Mouse (Mus musculus) left cerebral cortex, adult 2 months (tissue): ENCODE measurements around the gene Kcnn1. TPM values are rescaled to one million over a fixed set of nuclear protein-coding genes. Genes with fewer than 3 reads are reported as not detected.

Experiments used
- DNase-seq, 2 experiments: peaks; one replicate each; pipeline ENCODE4 v3.0.0; 2021 to 2022; ENCODE audit warnings: low spot score in 2 of 2, mixed read lengths in 1 of 2; ENCODE audit errors: extremely low spot score in 1 of 2
- H3K27ac ChIP-seq: fragments of 200-600 bp; 2 replicates; pipeline ENCODE4 v1.8.1; 2022
- H3K4me3 ChIP-seq: fragments of 200-600 bp; 2 replicates; pipeline ENCODE4 v1.8.1; 2022
- CTCF ChIP-seq: fragments of 200-600 bp; IDR thresholded peaks from 2 replicates; pipeline ENCODE4 v1.8.1; 2022; ENCODE audit warnings: antibody characterized with exemption, mild to moderate bottlenecking, moderate library complexity
- intact Hi-C: fragments of 180-260 bp; cut with DNase I; formaldehyde crosslinking; loops from one replicate; pipeline ENCODE4 v1.15.1; 2025
- total RNA-seq, 2 experiments: library from RNA; stranded (reverse); gene quantifications; 2 replicates each; pipeline ENCODE4 v1.2.3; 2021

Kcnn1 gene
- total RNA-seq, 2 experiments from 2014 or later = 20.0 to 20.4 TPM

DNA sequence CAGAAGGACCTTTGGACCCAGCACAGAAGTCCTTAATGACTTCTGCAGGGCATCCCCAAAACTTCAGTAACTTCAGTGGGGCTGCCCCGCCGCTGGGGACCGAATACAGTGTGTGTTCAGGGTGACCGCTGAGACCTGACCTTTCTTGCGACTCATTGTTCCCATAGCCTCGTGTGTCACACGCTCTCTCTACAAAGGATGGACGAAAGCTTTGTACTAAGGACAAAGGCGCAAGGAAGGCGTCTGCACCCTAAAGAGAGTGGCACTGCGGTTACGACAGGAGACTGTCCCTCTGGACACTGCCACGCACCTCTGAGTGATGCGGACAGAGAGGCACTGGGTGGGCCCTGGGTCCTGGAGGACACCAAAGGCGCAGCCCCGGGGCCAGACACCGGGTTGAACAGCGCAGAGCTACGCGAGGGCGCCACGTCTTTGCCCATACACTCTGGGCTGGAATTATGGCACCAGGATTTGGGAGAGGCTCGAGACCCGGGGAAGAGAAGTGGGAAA lies 1.7 kb upstream of the Kcnn1 start:
- no peak for TF ChIP-seq CTCF
- intact Hi-C loops = no loop called here
- Histone ChIP-seq H3K4me3 (peak overlapping the region; percentile 62), H3K27ac (peak overlapping the region; percentile 93)
- no peak for DNase-seq

GRCm38 (mm10) chr8:70863956-70864711 lies 1.1 kb upstream of the Kcnn1 start:
- DNase-seq = peak in 1 of 2 experiments; percentile 47
- Histone ChIP-seq H3K27ac (no peak overlapping the region; the same call in 1 of the 2 replicates), H3K4me3 (peak overlapping the region; percentile 34)
- no peak for TF ChIP-seq CTCF
- intact Hi-C loops = no loop called here

DNA sequence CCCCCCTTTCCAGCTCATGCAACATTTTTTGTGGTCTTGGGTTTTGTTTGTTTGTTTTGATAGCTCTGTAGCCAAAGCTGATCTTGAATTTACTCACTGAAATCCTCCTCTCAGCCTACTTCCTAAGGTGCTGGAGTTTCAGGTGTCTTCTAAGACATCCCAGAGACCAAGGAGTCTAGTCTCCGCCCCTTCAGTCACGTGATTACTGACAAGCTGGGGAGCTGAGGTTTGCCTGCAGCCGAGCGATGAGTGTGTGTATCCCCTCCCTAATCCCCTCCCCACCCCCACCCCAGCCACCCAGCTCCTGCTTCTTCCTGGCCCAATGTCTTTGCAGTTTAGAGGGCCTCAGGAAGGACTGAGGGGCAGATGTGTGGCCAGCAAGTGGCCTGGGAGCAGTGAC lies 5.5 kb downstream of the Kcnn1 start:
- no peak for DNase-seq
- Histone ChIP-seq H3K4me3 (no peak overlapping the region), H3K27ac (no peak overlapping the region)
- no peak for TF ChIP-seq CTCF
- intact Hi-C loops = no loop called here

GRCm38 (mm10) chr8:70856541-70857197 lies 6.4 kb downstream of the Kcnn1 start:
- TF ChIP-seq CTCF = no peak
- intact Hi-C loops = no loop called here
- Histone ChIP-seq H3K27ac (peak overlapping the region; percentile 65), H3K4me3 (peak overlapping the region; percentile 59)
- DNase-seq = peak; percentile 80 to 81

- peak overlapping the region; percentile 59 for H3K4me3 ChIP-seq
- no peak for DNase-seq
Measured at GRCm38 (mm10) chr8:70856028-70856427, 7.0 kb downstream of the Kcnn1 start.

GRCm38 (mm10) chr8:70853863-70854262 lies 9.2 kb downstream of the Kcnn1 start:
- no peak overlapping the region for H3K4me3 ChIP-seq
- DNase-seq = no peak
- H3K27ac ChIP-seq = no peak overlapping the region
- intact Hi-C loops = no loop called here
- TF ChIP-seq CTCF = no peak

More at GRCm38 (mm10) chr8:70856028-70856427, 7.0 kb downstream of the Kcnn1 start:
- intact Hi-C loops = no loop called here
- H3K27ac ChIP-seq = no peak overlapping the region
- TF ChIP-seq CTCF = no peak

GRCm38 (mm10) chr8:70852595-70853231 lies 10.3 kb downstream of the Kcnn1 start:
- DNase-seq = no peak
- Histone ChIP-seq H3K27ac (no peak overlapping the region), H3K4me3 (no peak overlapping the region)
- intact Hi-C loops = no loop called here
- TF ChIP-seq CTCF = no peak

- no peak overlapping the region for H3K27ac ChIP-seq
- H3K4me3 ChIP-seq = no peak overlapping the region
- DNase-seq = no peak
- no peak for TF ChIP-seq CTCF
- intact Hi-C loops = no loop called here
Measured at GRCm38 (mm10) chr8:70851837-70852236, 11.2 kb downstream of the Kcnn1 start.

- intact Hi-C loops = no loop called here
- no peak for DNase-seq
Measured at GRCm38 (mm10) chr8:70850947-70851346, 12.1 kb downstream of the Kcnn1 start.

GRCm38 (mm10) chr8:70850132-70850845 lies 12.8 kb downstream of the Kcnn1 start:
- no peak for TF ChIP-seq CTCF
- no peak overlapping the region for H3K4me3 ChIP-seq
- DNase-seq = no peak
- H3K27ac ChIP-seq = no peak overlapping the region
- intact Hi-C loops = no loop called here

More at GRCm38 (mm10) chr8:70850947-70851346, 12.1 kb downstream of the Kcnn1 start:
- H3K4me3 ChIP-seq = no peak overlapping the region
- H3K27ac ChIP-seq = no peak overlapping the region
- TF ChIP-seq CTCF = no peak

DNA sequence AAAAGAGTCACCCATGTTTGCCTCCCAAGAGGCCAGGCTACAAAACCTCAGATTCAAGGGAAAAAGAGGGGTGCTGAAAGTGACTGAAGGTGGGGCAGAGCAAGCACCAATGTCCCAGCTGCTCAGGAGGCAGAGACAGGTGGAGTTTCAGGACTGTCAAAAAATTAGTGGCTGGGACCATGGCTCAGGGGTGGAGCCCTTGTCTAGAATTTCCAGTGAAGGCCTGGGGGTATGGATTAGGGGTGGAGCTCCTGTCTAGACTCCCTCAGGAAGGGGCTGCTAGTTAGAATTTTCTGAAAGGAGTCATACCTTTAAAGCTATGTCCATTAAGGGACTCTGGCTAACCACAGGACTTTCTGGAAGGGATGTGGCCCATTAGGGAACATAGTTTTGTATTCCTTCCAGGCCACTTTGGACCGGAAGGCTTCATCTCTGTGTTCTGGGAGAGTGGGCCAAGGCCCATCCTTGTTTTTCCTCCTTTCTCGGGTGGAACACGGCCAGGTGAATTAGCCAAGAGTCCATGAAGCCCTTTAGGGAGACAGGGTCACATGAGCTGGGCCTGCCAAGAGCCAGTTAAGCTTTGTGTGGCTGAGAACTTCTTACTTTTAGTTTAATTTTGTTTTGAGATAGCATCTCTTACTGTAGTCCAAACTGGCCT lies 13.6 kb downstream of the Kcnn1 start:
- H3K27ac ChIP-seq = no peak overlapping the region
- TF ChIP-seq CTCF = no peak
- no peak overlapping the region for H3K4me3 ChIP-seq
- intact Hi-C loops = no loop called here
- DNase-seq = no peak
